Mouse (Mus musculus) cortical plate, adult 2 months (tissue): ENCODE results near the gene Arhgdia.

Source experiments
- CTCF ChIP-seq: fragments of 200-500 bp; IDR thresholded peaks from 2 replicates; pipeline ENCODE4 v1.5.1; 2011; ENCODE audit warnings: mild to moderate bottlenecking, control low read depth, low read length; ENCODE audit not compliant: insufficient read depth; ENCODE audit errors: extremely low read depth
- POLR2A ChIP-seq: fragments of 200-500 bp; IDR thresholded peaks from 2 replicates; pipeline ENCODE4 v1.6.1; 2011; ENCODE audit warnings: mild to moderate bottlenecking, low read length, control low read depth; ENCODE audit not compliant: insufficient read depth; ENCODE audit errors: extremely low read depth

- TF ChIP-seq POLR2A (no peak), CTCF (no peak)
These were observed 48.5 kb upstream of the Arhgdia start for GRCm38 (mm10) chr11:120629911-120630310.
